Mouse (Mus musculus): ENCODE measurements around the gene Gna11.

GRCm38 (mm10) chr10:81491018-81491417 is 54.0 kb downstream of the Gna11 start:
- TF ChIP-seq TAL1 (IDR thresholded peaks at IDR 0.05; ENCODE audit: low read length) (no peak), GATA1 (IDR thresholded peaks at IDR 0.05; ENCODE audit: low read length) (no peak)

Data from erythroblast, embryonic 14.5 days (primary cell).